Mouse (Mus musculus) erythroid progenitor cell, adult 5-6 weeks (primary cell): ENCODE results near the gene Gpr68. TPM values are rescaled to one million over a fixed set of nuclear protein-coding genes. Genes with fewer than 3 reads are reported as not detected.
A peak's percentile ranks its signal among the peaks of the same experiment; 100 is the strongest.

Source experiments
- ATAC-seq: replicated peaks from 2 replicates; pipeline ENCODE4 v1.8.0; 2016; ENCODE audit warnings: moderate number of reproducible peaks, mild to moderate bottlenecking, moderate TSS enrichment, inconsistent platforms; ENCODE audit not compliant: poor library complexity, low FRiP score, severe bottlenecking
- total RNA-seq, 2 experiments: library from RNA; stranded (forward) in 1 of 2; stranded (reverse) in 1 of 2; fragments of 150-400 nt in 1 of 2; fragments of 186-747, 209-891 nt in 1 of 2; gene quantifications; 2 replicates each; pipeline versions ENCODE4 v1.2.3 to v1.2.4; 2015 to 2017; ENCODE audit warnings: low replicate concordance in 2 of 2

Gpr68 gene
- total RNA-seq, 2 experiments from 2014 or later: 0.42 TPM; not detected in 1

DNA sequence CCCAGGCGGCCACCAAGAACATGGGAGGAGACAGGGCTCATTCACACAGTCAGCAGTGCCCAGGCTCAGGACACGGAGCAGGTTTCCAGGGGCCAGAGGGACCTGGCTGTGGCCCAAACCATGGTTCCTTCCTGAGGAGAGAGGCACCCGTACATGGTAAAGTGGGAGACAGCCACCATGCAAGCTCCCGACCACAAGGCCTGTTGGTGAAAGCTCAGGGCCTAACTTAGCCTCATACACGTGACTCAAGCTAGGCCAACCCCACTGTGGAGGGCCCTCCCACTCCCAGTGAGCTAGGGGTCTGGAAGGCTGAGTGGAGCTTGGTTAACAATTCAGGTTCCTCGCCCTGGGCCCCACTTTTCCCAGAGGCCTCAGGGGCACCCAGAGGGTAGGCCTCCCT, 30.1 kb downstream of the Gpr68 start:
- no peak for ATAC-seq

DNA sequence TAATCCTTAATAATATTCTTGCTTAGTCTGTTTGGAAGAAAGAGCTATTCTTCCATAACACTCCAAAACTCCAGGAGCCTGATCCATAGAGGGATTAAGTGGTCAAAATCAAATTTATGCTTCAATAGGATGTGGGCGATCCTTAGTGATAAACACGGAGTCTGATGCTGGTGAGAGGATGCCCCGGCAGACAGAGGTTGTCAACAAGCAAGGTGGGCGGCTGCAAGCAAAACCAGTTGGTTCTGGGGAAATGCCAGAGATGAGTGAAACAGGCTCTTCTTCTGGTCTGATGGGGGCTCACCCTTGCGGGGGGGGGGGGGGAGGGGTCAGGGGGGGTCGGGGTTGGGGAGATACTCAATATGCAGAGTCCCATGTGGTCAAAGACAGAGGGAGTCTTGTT, 32.0 kb downstream of the Gpr68 start:
- no peak for ATAC-seq

DNA sequence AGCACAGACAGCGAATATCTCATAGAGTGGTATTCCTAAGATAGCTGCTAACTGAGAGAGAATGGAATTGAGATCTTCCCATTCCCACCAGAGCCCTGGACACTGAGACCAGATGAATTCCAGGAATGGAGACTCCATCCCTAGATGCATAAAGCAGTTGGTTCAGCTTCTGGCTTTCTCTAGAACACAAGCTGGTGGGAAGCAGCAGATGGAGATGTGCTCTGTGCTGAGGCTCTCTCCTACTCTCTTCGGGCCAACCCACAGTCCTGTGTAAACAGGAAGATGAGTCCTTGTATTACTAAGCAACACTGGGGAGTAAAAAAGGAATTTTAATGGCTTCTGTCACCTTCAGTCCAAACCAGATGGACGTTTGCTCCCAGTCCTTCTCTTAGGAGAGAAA, 32.4 kb downstream of the Gpr68 start:
- no peak for ATAC-seq

DNA sequence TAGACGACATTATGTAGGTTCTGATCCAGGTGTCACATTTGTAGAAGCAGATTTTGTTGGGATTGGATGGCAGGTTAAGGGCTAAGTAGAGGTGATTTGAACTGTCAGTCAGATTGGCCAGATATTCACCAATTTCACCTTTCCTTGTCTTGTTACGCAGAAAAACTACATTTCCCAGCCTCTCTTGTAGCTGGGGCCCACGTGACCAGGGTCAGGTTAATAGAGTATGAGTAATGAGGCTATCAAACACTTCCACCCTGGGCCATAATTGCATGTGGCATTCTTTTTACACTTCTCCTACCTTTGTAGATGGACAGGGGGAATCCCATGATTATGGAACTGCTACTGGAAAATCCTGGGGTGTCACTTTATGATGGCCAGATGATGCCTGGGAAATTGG, 34.4 kb downstream of the Gpr68 start:
- ATAC-seq: no peak

DNA sequence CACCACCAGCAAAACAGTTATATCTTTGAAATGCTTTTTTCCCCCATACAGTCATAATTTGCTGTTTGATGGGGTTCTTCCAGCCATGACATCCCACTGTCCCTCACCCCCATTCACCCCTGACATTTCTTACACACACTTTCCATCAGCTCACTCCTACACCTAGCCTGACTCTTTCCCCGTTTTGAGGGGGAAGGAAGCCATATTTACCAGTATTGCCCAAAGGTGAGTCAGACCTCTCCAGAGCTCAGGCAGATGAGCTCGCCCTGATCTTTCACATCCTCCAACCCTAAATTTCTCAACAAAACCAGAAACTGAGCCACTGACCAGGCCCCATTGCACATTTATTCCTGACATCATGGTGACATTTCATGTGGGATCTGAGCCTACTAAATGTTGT, 36.2 kb downstream of the Gpr68 start:
- no peak for ATAC-seq

DNA sequence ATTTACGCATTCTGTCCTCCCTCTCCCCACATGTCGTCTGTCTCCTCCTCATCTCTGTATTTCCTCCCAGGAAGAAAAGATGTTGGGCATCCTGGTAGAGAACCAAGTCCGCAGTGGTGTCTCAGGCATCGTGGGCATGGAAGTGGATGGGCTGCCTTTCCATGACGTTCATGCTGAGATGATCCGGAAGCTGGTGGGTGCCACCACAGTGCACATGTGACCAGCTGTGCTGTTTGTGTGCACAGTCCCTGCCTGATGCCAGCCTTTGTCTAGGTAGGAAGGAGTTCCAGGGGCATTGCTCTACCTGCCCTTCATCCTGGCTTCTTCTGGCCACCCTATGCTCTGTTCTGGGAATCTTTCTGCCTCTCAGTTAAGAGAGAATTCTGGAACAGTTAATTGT, 36.8 kb downstream of the Gpr68 start:
- ATAC-seq: no peak

DNA sequence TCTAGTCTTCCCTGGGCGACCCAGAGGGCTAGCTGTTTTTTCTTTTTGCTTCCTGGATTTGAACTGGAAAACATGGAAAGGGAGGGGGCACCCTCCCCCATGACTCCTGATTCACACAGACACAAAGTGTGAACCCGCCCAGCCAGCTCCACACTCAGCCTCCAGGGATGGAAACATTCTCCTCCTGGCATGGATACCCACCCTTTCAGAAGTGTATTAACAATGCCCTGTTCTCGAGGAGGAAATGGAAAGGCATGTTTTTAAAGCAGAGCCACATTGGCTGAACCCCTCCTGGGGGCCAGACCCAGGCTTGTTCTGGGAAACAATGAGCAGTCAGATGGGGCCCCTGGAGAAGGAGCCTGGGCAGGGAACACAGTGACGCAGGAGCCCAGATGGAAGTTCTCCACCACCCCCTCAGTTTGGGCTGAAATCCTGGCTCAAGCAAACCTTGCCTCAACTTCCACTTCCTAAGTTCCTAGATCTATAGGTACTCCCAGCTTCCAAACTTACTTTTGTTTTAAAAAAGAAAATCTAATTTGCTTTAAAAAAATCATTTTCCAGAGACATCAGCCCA, 39.9 kb downstream of the Gpr68 start:
- no peak for ATAC-seq

DNA sequence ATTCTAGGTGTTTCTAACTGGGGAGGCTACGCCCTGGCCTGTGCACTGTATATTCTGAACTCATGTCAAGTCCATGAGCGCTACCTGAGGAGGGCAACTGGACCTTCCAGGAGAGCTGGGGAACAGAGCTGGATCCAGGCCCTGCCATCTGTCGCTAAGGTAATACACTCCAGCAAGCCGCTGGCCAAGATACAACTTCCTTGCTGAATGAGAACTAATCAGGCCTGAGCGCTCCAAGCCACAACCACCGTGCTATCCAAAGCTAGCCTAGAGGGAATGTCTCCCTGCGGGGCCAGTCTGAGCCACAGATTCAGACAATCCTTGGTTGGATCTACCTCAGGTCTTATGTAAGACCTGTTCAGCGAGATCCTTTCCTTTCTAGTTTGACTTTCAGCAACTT, 40.9 kb downstream of the Gpr68 start:
- no peak for ATAC-seq

DNA sequence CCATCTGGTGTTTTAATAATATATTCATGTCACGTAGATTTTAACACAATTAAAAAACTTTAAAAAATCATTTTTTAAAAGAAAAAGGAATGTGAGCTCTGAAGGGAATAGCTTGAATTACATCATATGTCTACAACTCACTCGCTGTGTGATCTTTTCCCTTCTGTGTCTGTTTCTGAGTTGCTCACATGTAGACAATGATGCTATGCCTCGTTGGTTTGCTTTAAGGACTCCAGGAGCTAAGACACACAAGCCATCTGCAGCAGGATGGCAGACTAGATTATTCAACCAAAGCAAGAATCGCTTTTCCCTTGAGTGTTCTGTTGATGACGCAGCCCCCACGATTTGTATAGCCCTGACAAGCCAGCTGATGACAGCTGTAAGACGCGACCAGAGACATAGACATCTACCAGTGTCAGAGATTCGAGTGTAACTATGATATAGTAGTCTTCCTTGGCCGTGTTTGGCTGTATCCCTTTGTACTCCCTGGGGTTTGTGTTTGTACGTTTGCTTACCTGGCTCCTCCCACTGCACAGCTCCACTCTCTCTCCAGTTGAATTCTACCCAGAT, 42.4 kb downstream of the Gpr68 start:
- ATAC-seq: no peak

DNA sequence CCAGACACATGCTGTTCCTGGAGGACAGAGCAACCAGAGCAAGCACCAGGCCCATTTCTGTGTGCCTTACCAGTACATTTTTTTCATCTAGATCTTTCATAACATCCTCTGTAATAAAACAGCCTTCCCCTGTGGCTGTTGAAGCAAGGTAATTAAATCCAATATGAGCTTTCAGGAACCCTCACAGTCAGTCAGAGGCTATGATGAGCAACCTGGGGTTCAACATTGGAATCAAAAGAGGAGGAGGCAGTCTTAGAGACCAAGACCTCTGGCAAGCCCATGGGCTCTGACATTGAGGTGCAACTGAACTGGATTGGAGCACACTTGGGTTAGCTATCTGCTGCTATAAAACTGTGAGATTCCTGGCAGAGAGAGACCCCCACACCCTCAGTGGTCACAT, 42.9 kb downstream of the Gpr68 start:
- no peak for ATAC-seq

DNA sequence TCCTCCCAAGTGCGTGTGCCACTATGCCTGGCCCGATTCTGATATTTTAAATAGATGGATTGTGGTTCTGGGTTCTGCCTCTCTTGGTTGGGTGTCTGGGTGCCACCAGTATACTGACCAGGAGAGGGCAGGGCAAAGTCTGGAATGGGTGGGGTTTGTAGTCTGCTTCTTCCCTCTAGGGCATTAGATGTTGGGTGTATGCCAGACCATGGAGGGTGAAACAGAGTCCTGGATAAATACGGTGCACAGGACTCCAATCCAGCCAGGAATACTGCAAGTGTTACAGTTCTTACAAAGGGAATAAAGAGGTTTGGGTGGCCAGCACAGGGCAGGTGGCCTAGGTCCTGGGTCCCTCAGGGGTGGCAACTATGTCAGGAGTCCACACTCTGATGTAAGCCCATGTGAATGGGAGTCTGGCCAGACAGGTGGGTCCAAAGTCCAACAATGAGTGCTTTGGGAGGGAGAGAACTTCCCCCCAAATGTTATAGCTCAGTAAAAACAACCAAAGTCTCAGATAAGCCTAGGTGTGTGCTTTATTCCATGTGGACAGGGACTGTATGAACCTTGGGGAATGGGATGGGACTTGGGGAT, 45.0 kb downstream of the Gpr68 start:
- ATAC-seq: no peak

DNA sequence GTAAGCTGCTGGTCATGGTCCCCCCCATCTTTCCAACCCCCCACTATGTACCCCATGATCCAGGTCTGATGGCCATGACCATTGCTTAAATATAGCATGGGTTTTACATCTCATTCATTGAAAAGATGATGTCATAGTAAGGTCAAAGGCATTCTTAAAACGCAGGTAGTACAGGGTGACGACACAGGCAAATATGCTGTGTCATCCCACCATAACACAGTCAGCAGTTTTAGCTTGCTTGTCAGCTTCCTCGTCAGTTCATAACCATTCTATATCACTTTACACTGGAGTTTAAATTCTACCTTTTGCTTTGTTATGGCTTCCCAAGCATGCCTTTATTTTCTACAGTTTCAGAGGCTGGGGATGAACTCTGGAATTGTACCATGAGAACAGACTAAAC, 45.7 kb downstream of the Gpr68 start:
- ATAC-seq: no peak

DNA sequence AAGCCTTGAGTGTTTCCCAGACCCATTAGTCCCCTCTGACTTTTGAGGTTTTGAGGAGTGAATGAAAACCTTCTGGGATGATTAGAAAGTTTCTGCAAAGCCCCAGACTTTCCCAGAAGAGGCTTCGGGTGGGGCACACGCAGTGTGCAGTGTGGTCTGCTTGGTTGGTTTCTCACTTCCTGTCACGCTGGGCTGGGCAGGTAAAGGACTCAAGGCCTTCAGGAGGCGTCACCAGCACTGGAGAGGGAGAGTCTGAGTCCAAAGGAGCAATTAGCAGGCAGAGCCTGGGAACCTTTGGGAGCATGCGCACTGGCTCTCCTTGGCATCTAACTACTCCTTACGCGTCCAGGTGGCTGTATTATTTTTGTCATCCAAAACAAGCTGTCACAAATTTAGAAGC, 50.2 kb downstream of the Gpr68 start:
- ATAC-seq: no peak

DNA sequence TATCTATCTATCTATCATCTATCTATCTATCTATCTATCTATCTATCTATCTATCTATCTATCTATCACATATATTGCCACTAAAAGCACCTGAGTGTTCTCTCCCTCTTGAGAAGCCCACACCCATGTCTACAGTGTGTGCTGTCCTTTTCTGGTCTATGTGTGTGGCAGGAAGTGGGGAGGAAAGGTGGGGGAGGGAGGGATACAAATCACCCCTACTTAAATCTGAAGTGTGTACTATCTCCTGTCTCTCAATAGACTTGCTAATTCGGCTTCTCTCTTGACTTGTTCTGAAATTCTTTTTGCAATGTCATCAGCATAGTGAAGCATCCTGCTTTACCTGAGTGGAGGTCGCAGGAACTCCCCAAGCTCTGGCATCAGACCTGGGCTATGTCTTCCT, 51.7 kb downstream of the Gpr68 start:
- no peak for ATAC-seq

DNA sequence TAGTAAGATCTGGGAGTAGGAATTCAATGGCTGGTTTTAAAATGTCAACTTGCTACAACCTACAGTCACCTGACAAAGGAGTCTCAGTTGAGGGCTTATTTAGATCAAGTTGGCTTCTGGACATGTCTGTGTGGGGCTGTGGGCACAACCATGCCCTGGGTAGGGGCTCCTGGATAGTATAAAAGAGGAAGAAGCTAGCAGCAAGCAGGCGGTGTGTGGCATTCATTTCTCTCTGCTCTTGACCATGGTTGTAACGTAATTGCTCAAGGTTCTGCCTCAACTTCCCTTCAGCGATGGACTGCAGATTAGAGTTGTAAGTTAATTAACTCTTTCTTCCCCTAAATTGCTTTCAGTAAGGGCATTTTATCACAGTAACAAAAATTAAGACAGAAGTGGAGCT, 55.6 kb downstream of the Gpr68 start:
- ATAC-seq: no peak

DNA sequence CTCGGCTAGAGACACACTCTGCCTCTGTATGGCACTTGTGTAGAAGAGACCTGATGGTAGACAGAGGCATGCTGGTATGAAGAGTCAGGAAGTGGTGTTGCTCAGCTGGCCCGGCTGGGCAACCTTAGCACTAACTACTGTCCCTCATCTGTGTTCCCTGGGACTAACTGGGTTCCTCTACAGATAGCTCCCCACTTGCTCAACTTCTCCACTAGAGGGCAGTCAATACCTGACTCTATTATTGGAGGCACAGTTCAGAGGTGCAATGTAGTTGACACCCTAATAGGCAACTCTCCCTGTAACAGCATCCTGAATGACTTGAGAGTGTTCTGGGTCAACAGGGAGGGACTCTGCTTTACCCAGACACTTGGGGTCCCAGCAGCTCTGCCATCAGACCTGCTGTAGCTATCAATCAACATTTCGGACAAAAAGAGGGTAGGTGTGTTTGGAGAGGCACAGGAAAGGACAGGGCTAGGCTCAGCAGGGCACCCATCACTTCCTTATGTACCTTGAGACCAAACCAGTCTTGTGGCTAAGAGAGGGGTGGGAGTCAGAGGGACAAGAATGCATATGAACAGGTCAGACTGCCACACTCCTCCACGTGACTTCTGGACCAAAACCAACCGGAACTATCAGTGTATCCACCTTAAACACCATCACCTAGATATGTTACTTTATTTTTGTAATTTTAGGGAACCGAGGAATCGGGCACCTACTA, 58.4 kb downstream of the Gpr68 start:
- ATAC-seq: peak; percentile 86

DNA sequence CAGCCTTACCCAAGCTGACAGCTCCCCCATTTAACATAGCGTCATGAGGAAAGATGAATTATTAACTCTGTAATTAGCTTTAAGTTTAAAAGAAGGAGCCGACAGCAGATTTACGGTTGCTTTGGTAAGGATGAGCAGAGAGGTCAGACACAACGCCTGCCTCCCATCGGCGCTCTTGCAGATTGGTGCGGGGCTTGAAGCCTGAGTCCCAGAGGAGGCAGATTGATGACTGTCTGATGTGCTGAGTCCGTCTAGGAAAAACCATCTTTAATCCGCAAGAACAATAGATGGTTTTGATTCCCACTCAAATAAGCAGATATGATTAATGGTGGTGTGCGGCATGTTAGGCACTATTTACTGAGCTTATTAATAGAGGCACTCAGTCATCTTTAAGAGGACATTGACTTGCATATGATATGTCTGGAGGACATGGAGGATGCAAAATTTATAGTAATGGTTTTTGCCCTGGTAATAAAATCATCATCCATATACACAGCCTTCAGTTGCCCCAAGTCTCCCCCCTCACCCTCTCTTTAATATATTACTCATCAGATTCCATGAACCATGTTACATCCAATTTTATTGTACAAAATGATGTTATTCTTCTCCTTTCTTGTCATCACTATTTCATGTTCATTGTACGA, 60.4 kb downstream of the Gpr68 start:
- ATAC-seq: no peak

DNA sequence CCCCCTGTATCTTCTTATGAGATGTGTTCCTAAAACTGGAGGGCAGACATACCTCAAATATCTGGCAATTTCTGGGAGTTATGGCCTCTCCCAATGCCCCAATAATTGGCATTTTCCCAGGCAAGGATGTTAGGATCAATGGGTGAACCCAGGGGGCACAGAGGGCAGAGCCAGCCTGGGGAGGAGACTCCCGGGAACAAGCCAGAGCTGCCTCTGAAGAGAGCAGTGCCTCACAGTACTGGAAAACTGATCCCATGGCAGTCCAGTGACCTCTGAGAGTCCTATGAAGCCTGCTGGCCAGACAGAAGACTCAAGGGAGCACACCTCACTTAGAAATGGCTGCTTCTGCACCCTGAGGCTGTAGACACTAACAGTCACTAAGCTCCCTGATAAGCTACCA, 61.4 kb downstream of the Gpr68 start:
- no peak for ATAC-seq

DNA sequence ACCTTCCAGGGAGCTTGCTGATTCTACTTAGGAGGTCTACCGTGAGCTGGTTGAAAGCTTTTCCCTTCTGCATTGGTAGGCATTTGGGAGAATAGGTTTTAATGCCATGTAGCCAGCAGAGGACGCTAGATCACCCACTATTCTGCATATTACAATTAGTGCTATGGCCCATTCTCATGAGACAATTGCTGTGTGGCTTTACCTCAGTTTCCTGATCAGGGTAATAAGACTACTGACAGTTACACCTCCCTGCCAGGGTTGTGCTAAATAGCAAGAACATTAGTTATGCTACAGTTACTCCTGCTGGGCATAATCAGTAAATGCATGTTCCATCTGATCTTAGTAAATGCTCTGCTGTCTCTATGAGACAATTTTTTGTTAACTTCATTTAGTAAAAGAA, 62.2 kb downstream of the Gpr68 start:
- ATAC-seq: no peak

DNA sequence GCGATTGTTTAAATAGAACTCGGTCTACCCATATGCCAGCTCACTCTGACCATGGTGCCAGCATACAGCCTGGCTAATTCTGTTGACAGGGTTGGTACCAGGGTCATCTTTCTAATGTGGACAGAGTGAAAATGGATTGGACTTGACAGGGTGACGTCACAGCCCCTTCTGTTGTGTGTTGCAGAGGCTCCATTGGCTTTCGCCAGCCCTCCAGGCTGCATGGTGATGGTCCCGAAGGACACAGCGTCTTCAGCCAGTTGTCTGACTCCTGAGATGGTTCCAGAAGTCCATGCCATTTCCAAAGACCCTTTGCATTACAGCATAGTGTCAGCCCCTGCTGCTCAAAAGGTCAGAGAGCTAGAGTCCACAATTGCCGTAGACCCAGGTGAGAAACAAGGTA, 63.5 kb downstream of the Gpr68 start:
- no peak for ATAC-seq

DNA sequence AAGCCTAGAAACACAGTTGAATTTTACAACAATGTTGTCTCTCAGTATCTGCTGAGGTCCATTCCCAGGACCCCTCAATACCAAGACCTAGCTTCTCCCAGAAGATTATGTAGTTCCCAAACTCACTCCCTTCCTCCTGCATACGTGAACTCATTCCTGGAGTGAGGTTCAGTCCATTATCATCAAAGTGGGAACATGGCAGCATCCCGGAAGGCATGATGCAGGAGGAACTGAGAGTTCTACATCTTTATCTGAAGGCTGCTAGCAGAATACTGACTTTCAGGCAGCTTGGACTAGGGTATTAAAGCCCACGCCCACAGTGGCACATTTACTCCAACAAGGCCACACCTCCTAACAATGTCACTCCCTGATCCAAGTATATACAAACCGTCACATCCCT, 64.8 kb downstream of the Gpr68 start:
- no peak for ATAC-seq
